Mouse (Mus musculus): ENCODE measurements around the gene Tmcc1. TPM values are rescaled to one million over a fixed set of nuclear protein-coding genes. Genes with fewer than 3 reads are reported as not detected.
A peak's percentile ranks its signal among the peaks of the same experiment; 100 is the strongest.

Gene Tmcc1
- total RNA-seq, 1 experiment from 2014 or later, result 26.5 TPM

- DNase-seq, result peak; percentile 59
These were observed 201.2 kb downstream of the Tmcc1 start for GRCm38 (mm10) chr6:115991881-115992620.

- DNase-seq, result peak; percentile 86
These were observed 202.0 kb downstream of the Tmcc1 start for GRCm38 (mm10) chr6:115991108-115991880.

- no peak for DNase-seq
These were observed 202.8 kb downstream of the Tmcc1 start for GRCm38 (mm10) chr6:115990479-115990878.

GRCm38 (mm10) chr6:115990056-115990455 is 203.2 kb downstream of the Tmcc1 start:
- no peak for DNase-seq

- no peak for DNase-seq
These were observed 203.7 kb downstream of the Tmcc1 start for GRCm38 (mm10) chr6:115989607-115990006.

GRCm38 (mm10) chr6:115989032-115989431 is 204.3 kb downstream of the Tmcc1 start:
- no peak for DNase-seq

GRCm38 (mm10) chr6:115987096-115987747 is 206.1 kb downstream of the Tmcc1 start:
- peak; percentile 76 for DNase-seq

GRCm38 (mm10) chr6:115986472-115987095 is 206.7 kb downstream of the Tmcc1 start:
- DNase-seq, result no peak

GRCm38 (mm10) chr6:115985622-115986021 is 207.7 kb downstream of the Tmcc1 start:
- DNase-seq, result peak; percentile 76

GRCm38 (mm10) chr6:115984580-115984979 is 208.7 kb downstream of the Tmcc1 start:
- no peak for DNase-seq

GRCm38 (mm10) chr6:115983306-115984038 is 209.8 kb downstream of the Tmcc1 start:
- DNase-seq, result no peak

GRCm38 (mm10) chr6:115982889-115983288 is 210.4 kb downstream of the Tmcc1 start:
- no peak for DNase-seq

- peak; percentile 69 for DNase-seq
These were observed 214.7 kb downstream of the Tmcc1 start for GRCm38 (mm10) chr6:115978596-115978995.

- peak; percentile 65 for DNase-seq
These were observed 215.5 kb downstream of the Tmcc1 start for GRCm38 (mm10) chr6:115977810-115978209.

- DNase-seq, result peak; percentile 77
These were observed 217.7 kb downstream of the Tmcc1 start for GRCm38 (mm10) chr6:115975606-115976005.

- DNase-seq, result no peak
These were observed 219.2 kb downstream of the Tmcc1 start for GRCm38 (mm10) chr6:115973881-115974662.

GRCm38 (mm10) chr6:115973139-115973875 is 220.0 kb downstream of the Tmcc1 start:
- DNase-seq, result no peak

GRCm38 (mm10) chr6:115972083-115972764 is 221.1 kb downstream of the Tmcc1 start:
- no peak for DNase-seq

GRCm38 (mm10) chr6:115971273-115972060 is 221.8 kb downstream of the Tmcc1 start:
- no peak for DNase-seq
